Mouse (Mus musculus) lung, postnatal 0 days (tissue): ENCODE measurements around the gene Iqca. TPM values are rescaled to one million over a fixed set of nuclear protein-coding genes. Genes with fewer than 3 reads are reported as not detected.

Experiments
- ATAC-seq: fragments of 200-750 bp; cut with Nextera tagmentation; 2 replicates; pipeline ENCODE4 v1.8.0; 2017; ENCODE audit warnings: moderate library complexity
- DNase-seq: peaks from one replicate; pipeline ENCODE4 v3.0.0-alpha.2; 2016; ENCODE audit warnings: low spot score
- H3K27ac ChIP-seq: fragments of 300-500 bp; sonication (generic); 2 replicates; pipeline ENCODE4 v1.5.1; 2014; ENCODE audit warnings: antibody characterized with exemption, mild to moderate bottlenecking, low read length, mixed read lengths
- H3K27me3 ChIP-seq: fragments of 300-500 bp; sonication (generic); replicated peaks from 2 replicates; pipeline ENCODE4 v1.6.1; 2014; ENCODE audit warnings: low read length, mixed read lengths; ENCODE audit not compliant: insufficient read depth
- H3K36me3 ChIP-seq: fragments of 300-500 bp; sonication (generic); 2 replicates; pipeline ENCODE4 v1.6.1; 2014; ENCODE audit warnings: low read length, mixed read lengths; ENCODE audit not compliant: insufficient read depth
- H3K4me1 ChIP-seq: fragments of 300-500 bp; sonication (generic); 2 replicates; pipeline ENCODE4 v1.6.1; 2014; ENCODE audit warnings: antibody characterized with exemption, low read depth, low read length, mixed read lengths; ENCODE audit not compliant: insufficient read depth
- H3K4me2 ChIP-seq: fragments of 300-500 bp; sonication (generic); replicated peaks from 2 replicates; pipeline ENCODE4 v1.6.1; 2014; ENCODE audit warnings: low read depth, mild to moderate bottlenecking, low read length, moderate library complexity, mixed read lengths
- H3K4me3 ChIP-seq: fragments of 300-500 bp; sonication (generic); 2 replicates; pipeline ENCODE4 v1.5.1; 2014; ENCODE audit warnings: low read depth, low read length
- H3K9ac ChIP-seq: fragments of 300-500 bp; sonication (generic); replicated peaks from 2 replicates; pipeline ENCODE4 v1.6.1; 2014; ENCODE audit warnings: low read depth, mild to moderate bottlenecking
- H3K9me3 ChIP-seq: fragments of 300-500 bp; sonication (generic); 2 replicates; pipeline ENCODE4 v1.6.1; 2016; ENCODE audit warnings: low read length, mixed read lengths
- CTCF ChIP-seq: IDR thresholded peaks from 2 replicates; pipeline ENCODE4 v1.5.1; 2016; ENCODE audit warnings: antibody characterized with exemption, mild to moderate bottlenecking
- EP300 ChIP-seq: IDR thresholded peaks from 2 replicates; pipeline ENCODE4 v1.6.1; 2016; ENCODE audit warnings: antibody characterized with exemption, mild to moderate bottlenecking, control low read depth
- WGBS: fragments of 180-500 bp; shearing (Covaris S2); extraction: QIAGEN DNeasy Blood & Tissue Kit; methylation state at CpG from one replicate; pipeline ENCODE4 v1.1.7; 2014; 5-methylcytosine and 5-hydroxymethylcytosine counted together
- polyA plus RNA-seq: library from polyadenylated mRNA; unstranded; fragments of >200 nt; fragmentation: Nextera tagmentation; extraction: Ambion mirVana; gene quantifications from 2 replicates; pipeline ENCODE4 v1.2.1, GENCODE M21; 2015

The Iqca gene
- polyA plus RNA-seq, 1 experiment from 2014 or later, result 4.6 TPM

DNA sequence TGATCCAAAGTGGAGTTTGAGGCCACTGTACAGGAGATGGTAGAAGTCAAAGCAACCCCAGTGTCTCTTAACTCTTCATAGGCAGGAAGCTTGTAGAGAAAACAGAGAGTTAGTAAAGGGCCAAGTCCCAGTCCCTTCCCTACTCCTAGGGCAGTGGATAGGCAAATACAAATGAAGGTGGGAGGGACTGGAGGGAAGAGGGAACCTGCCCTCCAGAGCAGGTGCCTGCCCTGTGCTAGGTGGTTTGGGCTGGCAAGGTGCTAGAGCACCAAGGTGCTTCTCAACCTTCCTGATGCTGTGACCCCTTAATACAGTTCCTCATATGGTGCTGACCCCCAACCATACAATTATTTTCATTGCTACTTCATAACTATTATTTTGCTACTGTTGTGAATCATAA is 24.4 kb upstream of the Iqca start:
- no peaks in the 10 kb centered on the region for H3K9me3 ChIP-seq
- no peak for TF ChIP-seq EP300
- no peak for TF ChIP-seq CTCF
- no peak overlapping the region for H3K4me2 ChIP-seq
- no peaks in the 10 kb centered on the region for H3K36me3 ChIP-seq
- H3K9ac ChIP-seq, result no peak overlapping the region
- H3K27ac ChIP-seq, result no peak overlapping the region
- H3K4me3 ChIP-seq, result no peak overlapping the region
- H3K27me3 ChIP-seq, result no peaks in the 10 kb centered on the region
- ATAC-seq, result no peak
- H3K4me1 ChIP-seq, result no peaks in the 10 kb centered on the region
- no peak for DNase-seq

DNA sequence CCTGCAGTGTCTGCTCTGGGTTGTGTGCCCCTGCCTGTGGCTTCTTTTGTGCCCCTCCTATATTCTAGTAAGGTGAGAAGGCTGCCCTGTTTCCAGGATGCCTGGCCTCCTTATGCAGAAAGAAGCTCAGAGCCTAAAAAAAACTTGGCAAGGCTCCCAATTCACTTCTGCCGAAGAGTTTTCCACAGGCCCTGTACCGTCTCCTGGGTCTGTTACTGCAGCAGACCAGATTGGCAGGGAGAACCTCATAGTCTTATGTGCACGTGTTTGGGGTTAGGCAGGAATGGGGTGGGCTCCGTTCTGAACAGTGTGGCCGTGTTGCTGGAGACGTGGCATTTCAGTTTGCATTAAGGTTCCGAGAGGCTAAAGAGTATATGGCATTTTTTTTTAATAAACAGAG is 23.0 kb upstream of the Iqca start:
- Histone ChIP-seq H3K9ac (no peak overlapping the region), H3K4me3 (no peak overlapping the region), H3K36me3 (no peaks in the 10 kb centered on the region), H3K27me3 (no peaks in the 10 kb centered on the region), H3K4me2 (no peak overlapping the region), H3K27ac (no peak overlapping the region), H3K4me1 (no peaks in the 10 kb centered on the region), H3K9me3 (no peaks in the 10 kb centered on the region)
- no peak for DNase-seq
- no peak for TF ChIP-seq CTCF
- TF ChIP-seq EP300, result no peak
- no peak for ATAC-seq
- 46% methylated on average over 7 of the region's 7 CpGs for WGBS

DNA sequence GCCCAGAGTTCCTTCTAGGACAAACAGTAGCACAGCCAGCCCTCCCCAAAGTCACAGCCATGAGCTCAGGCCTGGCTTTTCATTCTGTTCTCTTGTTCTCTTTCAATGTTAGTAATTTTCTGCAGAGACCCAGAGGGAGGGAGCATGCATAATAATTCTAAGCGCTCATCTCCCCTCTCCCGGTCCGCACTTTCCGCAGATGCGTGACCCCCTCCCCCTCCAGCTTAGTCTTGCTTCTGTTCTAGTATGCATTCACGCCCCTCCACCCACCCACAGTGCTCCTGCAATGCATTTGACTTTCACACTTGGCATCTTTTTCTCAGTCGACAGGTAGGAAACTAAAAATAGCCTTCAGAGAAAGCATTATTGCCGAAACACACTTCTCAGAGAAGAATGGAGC is 21.1 kb upstream of the Iqca start:
- H3K4me3 ChIP-seq, result no peak overlapping the region
- no peaks in the 10 kb centered on the region for H3K27me3 ChIP-seq
- DNase-seq (no peak), ATAC-seq (no peak)
- H3K36me3 ChIP-seq, result no peaks in the 10 kb centered on the region
- no peak overlapping the region for H3K27ac ChIP-seq
- 63% methylated on average over 8 of the region's 8 CpGs for WGBS
- no peak for TF ChIP-seq CTCF
- no peak for TF ChIP-seq EP300
- no peaks in the 10 kb centered on the region for H3K9me3 ChIP-seq
- H3K4me2 ChIP-seq, result no peak overlapping the region
- H3K9ac ChIP-seq, result no peak overlapping the region
- H3K4me1 ChIP-seq, result no peaks in the 10 kb centered on the region

DNA sequence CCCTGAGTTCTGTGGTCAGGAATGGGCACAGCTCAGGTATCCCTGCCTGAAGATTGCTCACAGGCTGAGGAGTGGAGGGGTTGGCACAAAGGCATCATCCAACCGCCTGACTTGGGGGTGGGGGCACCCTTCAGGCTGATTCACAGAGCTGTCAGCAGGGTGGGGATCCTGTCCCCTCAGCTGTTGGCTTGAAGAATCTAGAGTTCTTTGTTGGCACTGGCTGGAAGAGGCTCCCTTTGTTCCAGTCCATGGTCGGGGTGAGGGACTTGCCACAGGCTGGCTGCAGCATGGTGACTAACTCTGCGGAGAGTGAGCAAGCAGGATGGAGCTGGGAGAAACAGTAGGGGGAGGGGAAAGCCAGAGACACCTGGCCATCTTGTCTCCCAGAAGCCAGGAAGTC is 11.1 kb upstream of the Iqca start:
- ATAC-seq (no peak), DNase-seq (no peak)
- TF ChIP-seq EP300 (no peak), CTCF (no peak)
- no peak overlapping the region for H3K9ac ChIP-seq
- H3K9me3 ChIP-seq, result no peaks in the 10 kb centered on the region
- H3K27ac ChIP-seq, result no peak overlapping the region
- H3K4me2 ChIP-seq, result no peak overlapping the region
- WGBS, result 48% methylated on average over 3 of the region's 3 CpGs
- H3K36me3 ChIP-seq, result no peaks in the 10 kb centered on the region
- H3K4me1 ChIP-seq, result peaks cover 4% of the 10 kb centered on the region; the same call in 1 of the 2 replicates
- H3K27me3 ChIP-seq, result no peaks in the 10 kb centered on the region
- no peak overlapping the region for H3K4me3 ChIP-seq

DNA sequence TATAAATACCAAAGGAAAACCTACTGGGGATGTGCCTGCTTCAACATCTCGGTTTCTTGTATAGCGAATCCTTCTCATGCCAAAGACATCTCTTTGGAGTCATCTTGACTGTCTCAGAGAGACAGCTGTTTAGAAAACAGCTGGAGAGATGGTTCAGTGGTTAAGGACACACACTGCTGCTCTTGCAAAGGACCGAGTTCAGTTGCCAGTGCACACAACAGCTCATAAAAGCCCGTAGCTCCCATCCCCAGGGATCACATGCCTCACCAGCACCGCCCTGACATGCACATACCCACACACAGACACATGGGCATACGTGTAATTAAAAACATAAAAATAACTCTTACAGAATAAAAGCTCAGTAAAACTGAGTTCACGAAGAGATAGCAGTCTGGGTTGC is 10.0 kb upstream of the Iqca start:
- Histone ChIP-seq H3K4me1 (peaks cover 4% of the 10 kb centered on the region; the same call in 1 of the 2 replicates), H3K27ac (no peak overlapping the region), H3K9ac (no peak overlapping the region), H3K27me3 (no peaks in the 10 kb centered on the region), H3K4me2 (no peak overlapping the region), H3K9me3 (no peaks in the 10 kb centered on the region), H3K36me3 (no peaks in the 10 kb centered on the region), H3K4me3 (no peak overlapping the region)
- DNase-seq (no peak), ATAC-seq (no peak)
- TF ChIP-seq EP300 (no peak), CTCF (no peak)
- WGBS, result 80% methylated on average over 7 of the region's 7 CpGs

DNA sequence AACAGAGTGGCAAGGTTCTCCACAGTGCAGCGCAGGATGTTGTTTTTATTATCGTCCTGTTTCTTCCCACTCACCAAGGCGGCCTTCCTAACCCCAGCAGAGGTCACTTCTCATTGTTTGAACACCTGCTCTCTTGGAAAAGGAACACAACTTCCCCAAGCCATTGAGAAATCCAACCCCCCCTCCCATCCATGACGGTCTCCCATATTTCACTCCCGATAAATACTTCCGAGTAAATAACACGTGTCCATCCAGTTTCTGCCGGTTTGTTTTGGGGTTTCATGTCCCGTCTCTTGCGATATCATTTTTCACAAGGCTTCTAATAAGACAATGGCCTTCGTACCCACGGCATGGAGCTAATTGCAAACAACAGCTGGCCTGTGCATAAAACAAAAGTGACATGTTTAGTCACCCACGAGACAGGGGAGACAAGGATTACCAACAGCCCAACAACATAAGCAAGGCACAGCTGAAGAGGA is 9.2 kb upstream of the Iqca start:
- peak; percentile 39 for DNase-seq

DNA sequence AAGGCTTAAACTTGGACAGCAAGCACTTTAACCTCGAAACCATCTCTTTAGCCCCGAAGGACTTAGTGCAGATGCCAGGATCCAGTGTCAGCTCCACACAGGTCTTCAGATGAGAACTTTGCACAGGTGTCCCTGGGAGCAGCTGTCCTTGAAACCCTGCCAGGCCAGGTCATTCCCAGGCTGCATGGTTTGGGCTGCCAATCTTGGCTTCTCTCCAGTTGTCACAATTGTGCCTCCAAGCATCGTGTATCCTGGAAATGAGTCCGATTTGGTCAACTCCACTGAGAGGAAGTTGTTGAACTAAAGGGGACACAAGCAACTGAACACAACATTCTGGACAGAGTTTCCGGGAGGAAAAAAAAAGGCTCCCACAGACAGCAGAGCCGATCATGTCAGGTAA is 8.4 kb upstream of the Iqca start:
- peaks cover 4% of the 10 kb centered on the region; the same call in 1 of the 2 replicates for H3K4me1 ChIP-seq
- no peak overlapping the region for H3K4me2 ChIP-seq
- no peak overlapping the region for H3K4me3 ChIP-seq
- H3K27ac ChIP-seq, result no peak overlapping the region
- no peaks in the 10 kb centered on the region for H3K27me3 ChIP-seq
- no peaks in the 10 kb centered on the region for H3K36me3 ChIP-seq
- ATAC-seq, result no peak
- 54% methylated on average over 6 of the region's 6 CpGs for WGBS
- no peak overlapping the region for H3K9ac ChIP-seq
- no peaks in the 10 kb centered on the region for H3K9me3 ChIP-seq
- DNase-seq, result no peak
- TF ChIP-seq CTCF (no peak), EP300 (no peak)

More for the DNA sequence above, 9.2 kb upstream of the Iqca start:
- H3K27me3 ChIP-seq, result no peaks in the 10 kb centered on the region
- no peak for TF ChIP-seq CTCF
- TF ChIP-seq EP300, result peak; percentile 8; the same call in 1 of the 2 replicates
- 0 out of 2 replicates have a peak overlapping the region, but pooled peaks have one; percentile 19 for H3K4me2 ChIP-seq
- H3K27ac ChIP-seq, result no peak overlapping the region
- H3K36me3 ChIP-seq, result no peaks in the 10 kb centered on the region
- no peaks in the 10 kb centered on the region for H3K9me3 ChIP-seq
- H3K4me1 ChIP-seq, result peaks cover 4% of the 10 kb centered on the region; the same call in 1 of the 2 replicates
- ATAC-seq, result peak; percentile 55
- H3K9ac ChIP-seq, result no peak overlapping the region
- 39% methylated on average over 13 of the region's 13 CpGs for WGBS
- no peak overlapping the region for H3K4me3 ChIP-seq
